Mouse (Mus musculus) embryonic facial prominence, embryonic 15.5 days (tissue): Measurements from ENCODE around the gene Prss50. TPM values are rescaled to one million over a fixed set of nuclear protein-coding genes. Genes with fewer than 3 reads are reported as not detected.
A peak's percentile ranks its signal among the peaks of the same experiment; 100 is the strongest.
"Not testable (repeated sequence)": the region's sequence is repeated elsewhere in the genome, so short reads cannot be mapped to it uniquely, and the experiment has no call there.

Experiments used
- ATAC-seq: fragments of 200-750 bp; cut with Nextera tagmentation; 2 replicates; pipeline ENCODE4 v1.8.0; 2017; ENCODE audit warnings: low read depth, moderate TSS enrichment; ENCODE audit not compliant: insufficient number of reproducible peaks, low FRiP score, low TSS enrichment
- H3K27ac ChIP-seq: fragments of 300-500 bp; sonication (generic); replicated peaks from 2 replicates; pipeline ENCODE4 v1.5.1; 2015; ENCODE audit warnings: mild to moderate bottlenecking, inconsistent platforms
- H3K27me3 ChIP-seq: fragments of 300-500 bp; sonication (generic); 2 replicates; pipeline ENCODE4 v1.6.1; 2015; ENCODE audit warnings: inconsistent platforms
- H3K36me3 ChIP-seq: fragments of 300-500 bp; sonication (generic); 2 replicates; pipeline ENCODE4 v1.6.1; 2015; ENCODE audit warnings: mild to moderate bottlenecking, inconsistent platforms
- H3K4me1 ChIP-seq: fragments of 300-500 bp; sonication (generic); 2 replicates; pipeline ENCODE4 v1.6.1; 2015; ENCODE audit warnings: inconsistent platforms
- H3K4me2 ChIP-seq: fragments of 300-500 bp; sonication (generic); replicated peaks from 2 replicates; pipeline ENCODE4 v1.6.1; 2015; ENCODE audit warnings: mild to moderate bottlenecking, inconsistent platforms
- H3K4me3 ChIP-seq: fragments of 300-500 bp; sonication (generic); replicated peaks from 2 replicates; pipeline ENCODE4 v1.5.1; 2015; ENCODE audit warnings: mild to moderate bottlenecking, inconsistent platforms
- H3K9ac ChIP-seq: fragments of 300-500 bp; sonication (generic); 2 replicates; pipeline ENCODE4 v1.6.1; 2015; ENCODE audit warnings: inconsistent platforms
- H3K9me3 ChIP-seq: fragments of 300-500 bp; sonication (generic); replicated peaks from 2 replicates; pipeline ENCODE4 v1.6.1; 2016; ENCODE audit warnings: inconsistent platforms
- WGBS: fragments of 180-500 bp; shearing (Covaris S2); methylation state at CpG from one replicate; pipeline ENCODE4 v1.1.7; 2015; 5-methylcytosine and 5-hydroxymethylcytosine counted together
- polyA plus RNA-seq: library from polyadenylated mRNA; unstranded; fragments of >200 nt; fragmentation: Nextera tagmentation; extraction: Ambion mirVana; gene quantifications from 2 replicates; pipeline ENCODE4 v1.2.1, GENCODE M21; 2015

Gene Prss50
- polyA plus RNA-seq = 0.81 and 0.93 TPM in 2 replicates

GRCm38 (mm10) chr9:110857781-110858472 lies at the start of gene Prss50:
TSS of gene Prss50 (plus strand) at chr9:110857967.
- no peak for ATAC-seq
- WGBS = 9% methylated on average over 50 of the region's 50 CpGs
- H3K9ac ChIP-seq = 0 out of 2 replicates have a peak within 1 kb of the TSS, but pooled peaks have one; percentile 10

DNA sequence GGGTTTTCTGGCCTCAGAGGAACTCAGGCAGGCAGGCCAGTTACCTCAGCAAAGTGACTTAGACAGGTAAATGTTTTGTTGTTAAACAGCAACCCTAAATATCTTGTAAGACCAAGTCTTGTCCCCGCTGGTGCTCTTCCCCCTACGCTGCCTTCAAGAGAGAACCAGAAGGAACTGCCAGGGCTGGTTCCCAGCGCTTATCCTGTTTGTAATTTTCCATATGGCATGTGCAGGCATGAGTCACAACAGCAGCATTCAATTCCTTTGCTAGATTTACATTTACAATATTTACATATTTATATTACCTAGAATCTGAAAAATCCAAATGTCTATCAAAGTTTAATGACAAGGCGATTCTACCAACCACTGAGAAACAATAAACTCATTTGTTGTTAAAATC lies 47.7 kb upstream of the Prss50 start:
- Histone ChIP-seq H3K27ac (no peak overlapping the region), H3K27me3 (no peaks in the 10 kb centered on the region), H3K9me3 (no peaks in the 10 kb centered on the region), H3K4me2 (no peak overlapping the region), H3K4me3 (no peak overlapping the region), H3K9ac (no peak overlapping the region), H3K36me3 (no peaks in the 10 kb centered on the region), H3K4me1 (0 out of 2 replicates have a peak, but pooled peaks cover 2% of the 10 kb centered on the region)
- no peak for ATAC-seq
- 62% methylated on average over 4 of the region's 4 CpGs for WGBS

More at GRCm38 (mm10) chr9:110857781-110858472, at the start of gene Prss50:
- Histone ChIP-seq H3K4me1 (peaks cover 9% of the 10 kb centered on the region), H3K4me2 (peak within 1 kb of the TSS; percentile 62), H3K36me3 (no peaks in the 10 kb centered on the region), H3K27me3 (peaks cover 29% of the 10 kb centered on the region), H3K9me3 (no peaks in the 10 kb centered on the region), H3K4me3 (peak within 1 kb of the TSS; percentile 30), H3K27ac (no peak within 1 kb of the TSS)

- Histone ChIP-seq H3K4me2 (no peak within 1 kb of the TSS), H3K4me1 (0 out of 2 replicates have a peak, but pooled peaks cover 2% of the 10 kb centered on the region), H3K27me3 (no peaks in the 10 kb centered on the region), H3K9ac (no peak within 1 kb of the TSS), H3K9me3 (no peaks in the 10 kb centered on the region), H3K4me3 (no peak within 1 kb of the TSS), H3K36me3 (no peaks in the 10 kb centered on the region), H3K27ac (no peak within 1 kb of the TSS)
- WGBS = 63% methylated on average over 18 of the region's 18 CpGs
- no peak for ATAC-seq
Observed at GRCm38 (mm10) chr9:110813789-110814188, 44.0 kb upstream of the Prss50 start, which contains the start of gene Prss44. TSS of gene Prss44 (plus strand) at chr9:110813994.

- H3K9me3 ChIP-seq = not testable (repeated sequence)
Observed at GRCm38 (mm10) chr9:110820546-110820945, 37.2 kb upstream of the Prss50 start.

DNA sequence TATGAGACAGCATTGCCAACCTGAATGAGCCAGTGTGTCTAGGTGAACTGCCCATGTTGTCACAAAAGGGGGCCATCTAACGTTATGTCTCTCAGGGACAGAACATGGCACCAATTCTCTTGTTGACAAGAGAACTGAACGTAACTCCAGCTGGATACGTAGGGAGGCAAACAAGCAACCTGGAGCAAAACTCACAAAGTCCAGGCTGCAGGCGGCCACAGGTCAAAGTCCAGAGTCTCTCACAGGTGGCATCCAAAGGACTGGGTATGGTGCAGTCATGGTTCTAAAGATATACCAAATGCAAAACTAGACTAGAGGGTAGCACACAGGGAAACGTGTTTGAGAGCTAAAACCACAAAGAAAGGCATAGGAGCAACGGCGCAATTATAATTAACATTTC lies 36.3 kb upstream of the Prss50 start:
- Histone ChIP-seq H3K27ac (no peak overlapping the region), H3K4me2 (no peak overlapping the region), H3K27me3 (no peaks in the 10 kb centered on the region; the same call in none of the 2 replicates), H3K4me3 (no peak overlapping the region), H3K9ac (no peak overlapping the region), H3K36me3 (no peaks in the 10 kb centered on the region), H3K9me3 (no peaks in the 10 kb centered on the region), H3K4me1 (0 out of 2 replicates have a peak, but pooled peaks cover 3% of the 10 kb centered on the region)
- no peak for ATAC-seq
- WGBS = 81% methylated on average over 7 of the region's 7 CpGs

More at GRCm38 (mm10) chr9:110820546-110820945, 37.2 kb upstream of the Prss50 start:
- not testable (repeated sequence) for H3K4me1 ChIP-seq, H3K27ac ChIP-seq, H3K27me3 ChIP-seq, H3K4me3 ChIP-seq, ATAC-seq, H3K36me3 ChIP-seq, H3K9ac ChIP-seq, H3K4me2 ChIP-seq

DNA sequence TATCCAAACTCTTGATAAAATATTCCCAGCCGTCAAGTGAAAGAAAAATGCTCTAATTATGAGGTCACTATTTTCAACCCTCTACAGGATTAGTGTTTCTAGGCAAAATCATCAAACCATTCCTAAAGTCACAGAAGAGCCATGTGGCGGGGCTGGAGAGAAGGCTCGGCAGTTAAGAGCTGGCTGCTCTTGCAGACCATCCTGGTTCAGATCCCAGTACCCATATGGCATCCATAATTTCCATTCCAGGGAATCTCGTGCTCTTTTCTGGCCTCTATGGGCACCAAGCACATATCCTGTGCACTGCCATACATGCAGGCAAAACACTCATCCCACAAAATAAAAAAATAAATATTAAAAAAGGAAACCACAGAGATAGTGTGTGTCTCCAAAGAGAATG lies 32.3 kb upstream of the Prss50 start:
- H3K36me3 ChIP-seq = no peaks in the 10 kb centered on the region
- no peak overlapping the region for H3K4me2 ChIP-seq
- no peak overlapping the region for H3K9ac ChIP-seq
- no peak overlapping the region for H3K4me3 ChIP-seq
- 55% methylated on average over 4 of the region's 4 CpGs for WGBS
- 0 out of 2 replicates have a peak overlapping the region, but pooled peaks have one; percentile 7 for H3K27ac ChIP-seq
- H3K9me3 ChIP-seq = no peaks in the 10 kb centered on the region
- ATAC-seq = no peak
- H3K4me1 ChIP-seq = 0 out of 2 replicates have a peak, but pooled peaks cover 3% of the 10 kb centered on the region
- H3K27me3 ChIP-seq = peaks cover 6% of the 10 kb centered on the region

DNA sequence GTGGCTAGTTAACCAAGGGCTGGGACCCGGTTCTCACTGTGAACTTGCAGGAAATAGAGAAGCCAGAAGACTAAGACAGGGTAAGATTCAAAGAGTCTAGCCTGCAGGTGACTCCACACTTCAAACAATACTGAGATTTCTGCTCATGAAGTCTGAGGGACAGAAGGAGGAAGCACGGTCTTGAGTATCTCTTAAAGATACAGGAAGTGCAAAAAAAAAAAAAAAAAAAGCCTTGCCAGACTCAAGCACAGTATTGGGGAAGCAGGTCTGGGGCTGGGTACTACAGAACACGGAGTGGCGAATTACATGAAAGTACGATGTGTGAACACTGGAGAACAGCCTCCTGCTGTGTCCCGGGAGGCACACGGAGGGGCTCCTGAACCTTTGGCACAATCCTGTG lies 31.9 kb upstream of the Prss50 start:
- WGBS = 61% methylated on average over 7 of the region's 7 CpGs
- Histone ChIP-seq H3K4me1 (0 out of 2 replicates have a peak, but pooled peaks cover 3% of the 10 kb centered on the region), H3K36me3 (no peaks in the 10 kb centered on the region), H3K9me3 (no peaks in the 10 kb centered on the region), H3K9ac (no peak overlapping the region), H3K27ac (0 out of 2 replicates have a peak overlapping the region, but pooled peaks have one; percentile 7), H3K27me3 (peaks cover 6% of the 10 kb centered on the region), H3K4me3 (no peak overlapping the region), H3K4me2 (no peak overlapping the region)
- ATAC-seq = no peak

DNA sequence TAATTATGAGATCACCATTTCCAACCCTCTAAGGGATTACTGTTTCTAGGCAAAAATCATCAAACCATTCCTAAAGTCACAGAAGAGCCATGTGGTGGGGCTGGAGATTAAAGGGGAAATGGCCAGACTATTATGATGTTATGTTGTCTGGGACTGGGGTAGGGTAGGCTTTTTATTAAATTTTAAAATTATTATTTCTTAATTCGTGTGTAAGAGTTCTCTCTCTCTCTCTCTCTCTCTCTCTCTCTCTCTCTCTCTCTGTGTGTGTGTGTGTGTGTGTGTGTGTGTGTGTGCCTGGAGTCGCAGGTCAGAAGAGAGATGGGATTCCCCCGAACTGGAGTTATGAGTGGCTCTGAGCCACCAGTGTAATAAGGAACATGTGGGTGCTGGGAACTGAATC lies 31.4 kb upstream of the Prss50 start, which contains the start of gene Prss43:
Prss43 (plus strand) TSS at position 301 of the 400 bp plus-strand sequence.
- Histone ChIP-seq H3K9ac (no peak within 1 kb of the TSS), H3K27me3 (peaks cover 6% of the 10 kb centered on the region), H3K4me3 (no peak within 1 kb of the TSS), H3K27ac (0 out of 2 replicates have a peak within 1 kb of the TSS, but pooled peaks have one; percentile 7), H3K4me1 (0 out of 2 replicates have a peak, but pooled peaks cover 3% of the 10 kb centered on the region), H3K36me3 (no peaks in the 10 kb centered on the region), H3K9me3 (no peaks in the 10 kb centered on the region), H3K4me2 (no peak within 1 kb of the TSS)
- WGBS = 62% methylated on average over 3 of the region's 3 CpGs
- ATAC-seq = no peak

GRCm38 (mm10) chr9:110833021-110833420 lies 24.7 kb upstream of the Prss50 start:
- Histone ChIP-seq H3K27me3 (peaks cover 3% of the 10 kb centered on the region), H3K9ac (no peak overlapping the region), H3K36me3 (no peaks in the 10 kb centered on the region), H3K4me3 (no peak overlapping the region), H3K4me1 (no peaks in the 10 kb centered on the region), H3K4me2 (no peak overlapping the region), H3K27ac (no peak overlapping the region), H3K9me3 (no peaks in the 10 kb centered on the region)
- 72% methylated on average over 5 of the region's 5 CpGs for WGBS
- ATAC-seq = no peak

DNA sequence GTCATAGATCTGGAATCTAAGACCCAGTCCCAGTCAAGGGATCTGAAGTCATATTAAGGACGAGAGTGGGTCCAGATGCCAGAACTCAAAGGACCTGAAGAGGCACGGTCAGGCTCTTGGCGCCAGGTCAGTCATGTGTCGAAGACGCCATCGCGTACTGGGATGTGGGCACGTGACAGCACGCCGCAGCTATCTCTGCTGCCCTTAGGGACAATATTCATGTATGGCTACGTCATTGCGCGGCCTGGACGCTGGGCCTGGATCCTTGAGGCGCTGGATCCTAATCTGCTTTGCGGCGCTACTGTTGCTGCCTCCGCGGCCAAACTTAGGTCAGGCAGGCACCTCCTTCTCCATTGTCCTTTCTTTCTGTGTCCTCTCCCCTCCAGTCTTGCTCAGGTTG lies 23.4 kb upstream of the Prss50 start, which contains the start of gene Prss45:
Prss45 (plus strand) TSS at position 178 of the 400 bp plus-strand sequence.
- no peak for ATAC-seq
- no peaks in the 10 kb centered on the region for H3K9me3 ChIP-seq
- H3K4me1 ChIP-seq = no peaks in the 10 kb centered on the region
- no peaks in the 10 kb centered on the region for H3K36me3 ChIP-seq
- no peaks in the 10 kb centered on the region; the same call in 1 of the 2 replicates for H3K27me3 ChIP-seq
- no peak within 1 kb of the TSS for H3K9ac ChIP-seq
- no peak within 1 kb of the TSS for H3K4me2 ChIP-seq
- no peak within 1 kb of the TSS for H3K4me3 ChIP-seq
- H3K27ac ChIP-seq = no peak within 1 kb of the TSS
- WGBS = 72% methylated on average over 19 of the region's 19 CpGs

GRCm38 (mm10) chr9:110834961-110835360 lies 22.8 kb upstream of the Prss50 start:
- ATAC-seq = no peak
- H3K27ac ChIP-seq = no peak overlapping the region
- H3K4me2 ChIP-seq = no peak overlapping the region
- WGBS = 41% methylated on average over 10 of the region's 10 CpGs
- H3K9ac ChIP-seq = no peak overlapping the region
- H3K4me3 ChIP-seq = no peak overlapping the region
- H3K27me3 ChIP-seq = no peaks in the 10 kb centered on the region; the same call in 1 of the 2 replicates
- H3K36me3 ChIP-seq = no peaks in the 10 kb centered on the region
- H3K9me3 ChIP-seq = no peaks in the 10 kb centered on the region
- H3K4me1 ChIP-seq = no peaks in the 10 kb centered on the region
